Comparison of ENCODE assay signal across 24 mouse cellular contexts in the genomic region with DNA sequence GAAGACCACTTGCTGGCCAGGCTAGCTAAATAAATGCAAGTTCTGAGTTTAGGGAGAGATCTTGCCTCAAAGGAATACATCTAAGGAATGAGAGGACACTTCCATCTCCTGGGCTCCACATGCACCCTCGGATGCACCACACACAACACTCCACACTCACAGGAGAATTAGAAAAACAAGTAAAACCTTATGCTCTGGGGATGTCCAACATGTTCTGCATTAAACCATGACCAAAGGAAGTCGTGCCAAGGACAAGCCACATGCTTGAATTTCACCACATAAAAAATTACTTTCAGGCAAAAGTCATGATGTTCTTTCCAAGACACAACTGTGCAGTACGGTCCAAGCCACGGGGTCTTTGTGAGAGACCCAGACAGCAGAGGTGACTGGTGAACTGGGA. TPM values are rescaled to one million over a fixed set of nuclear protein-coding genes. Genes with fewer than 3 reads are reported as not detected.
DNase-seq lines count a peak whose midpoint lies in the region; ATAC-seq and TF ChIP-seq lines count a peak whose summit lies in the region.
"Had no signal": no experiment of that assay in that cellular context is flagged by ENCODE, and none has a peak within 500 bp of the region (broad histone marks: within the 10 kb centered on the region; RNA-seq: fewer than 3 reads in every experiment).

No protein-coding gene starts in this region.

- H3K4me3 ChIP-seq in heart, embryonic 13.5 days, result no peak overlapping the region
- H3K4me3 ChIP-seq in heart, embryonic 11.5 days (ENCODE audit: low read depth, low read length), result no peak overlapping the region
- peak overlapping the region; percentile 10; the same call in 1 of the 2 replicates for H3K4me3 ChIP-seq in E14TG2a.4 (replicated peaks; ENCODE audit: low read length)
- no peak overlapping the region for H3K4me3 ChIP-seq in liver, embryonic 15.5 days (replicated peaks)
- no peak overlapping the region for H3K4me3 ChIP-seq in hindbrain, postnatal 0 days (ENCODE audit: low read length)
- H3K4me3 ChIP-seq: heart, embryonic 15.5 days; hindbrain, embryonic 15.5 days; kidney, embryonic 15.5 days; left cerebral cortex, adult 2 months had no signal

- no peaks in the 10 kb centered on the region for H3K9me3 ChIP-seq in heart, embryonic 13.5 days
- no peaks in the 10 kb centered on the region for H3K9me3 ChIP-seq in heart, embryonic 11.5 days (replicated peaks; ENCODE audit: control insufficient read depth, low read length)
- peaks cover 2% of the 10 kb centered on the region; the same call in 1 of the 2 replicates for H3K9me3 ChIP-seq in E14TG2a.4 (ENCODE audit: low read length)
- no peaks in the 10 kb centered on the region for H3K9me3 ChIP-seq in liver, embryonic 15.5 days (replicated peaks)
- H3K9me3 ChIP-seq in hindbrain, postnatal 0 days (ENCODE audit: low read length), result no peaks in the 10 kb centered on the region
- H3K9me3 ChIP-seq: heart, embryonic 15.5 days; hindbrain, embryonic 15.5 days; kidney, embryonic 15.5 days had no signal

- peaks cover 21% of the 10 kb centered on the region for H3K4me1 ChIP-seq in heart, embryonic 13.5 days
- peaks cover 7% of the 10 kb centered on the region; the same call in 1 of the 2 replicates for H3K4me1 ChIP-seq in heart, embryonic 11.5 days (ENCODE audit: control insufficient read depth, insufficient read depth, low read length)
- H3K4me1 ChIP-seq in E14TG2a.4 (replicated peaks; ENCODE audit: low read depth, low read length), result peaks cover 34% of the 10 kb centered on the region
- H3K4me1 ChIP-seq in liver, embryonic 15.5 days (replicated peaks), result peaks cover 8% of the 10 kb centered on the region
- H3K4me1 ChIP-seq in hindbrain, postnatal 0 days (ENCODE audit: insufficient read depth, low read length), result no peaks in the 10 kb centered on the region
- H3K4me1 ChIP-seq: hindbrain, embryonic 15.5 days had no signal

- H3K36me3 ChIP-seq in heart, embryonic 13.5 days, result no peaks in the 10 kb centered on the region
- H3K36me3 ChIP-seq in heart, embryonic 11.5 days (ENCODE audit: control insufficient read depth, insufficient read depth, low read length), result no peaks in the 10 kb centered on the region
- no peaks in the 10 kb centered on the region for H3K36me3 ChIP-seq in E14TG2a.4 (ENCODE audit: insufficient read depth, low read length)
- no peaks in the 10 kb centered on the region for H3K36me3 ChIP-seq in liver, embryonic 15.5 days (replicated peaks)
- H3K36me3 ChIP-seq in hindbrain, postnatal 0 days (ENCODE audit: insufficient read depth, low read length), result no peaks in the 10 kb centered on the region
- H3K36me3 ChIP-seq: heart, embryonic 15.5 days; hindbrain, embryonic 15.5 days; kidney, embryonic 15.5 days had no signal

- DNase-seq in hindbrain, postnatal 0 days (ENCODE audit: low spot score), result no peak
- DNase-seq in adrenal gland, postnatal 25 days, result no peak
- DNase-seq: cerebellum, adult 11-12 months; cerebellum, adult 9-11 months; gastrocnemius, postnatal 14 days; heart, adult 18-20 months; heart, postnatal 4 days; kidney, adult 18-20 months; kidney, postnatal 25 days; lung, embryonic 14.5 days; lung, postnatal 14 days; midbrain, embryonic 14.5 days; right cerebral cortex, postnatal 14 days had no signal

- H3K9ac ChIP-seq in heart, embryonic 13.5 days, result no peak overlapping the region
- H3K9ac ChIP-seq in heart, embryonic 11.5 days (ENCODE audit: low read depth, low read length), result no peak overlapping the region
- H3K9ac ChIP-seq in liver, embryonic 15.5 days, result no peak overlapping the region
- no peak overlapping the region for H3K9ac ChIP-seq in hindbrain, postnatal 0 days (replicated peaks; ENCODE audit: low read length)
- H3K9ac ChIP-seq: heart, embryonic 15.5 days; hindbrain, embryonic 15.5 days; kidney, embryonic 15.5 days; lung, embryonic 14.5 days had no signal

- peak overlapping the region; percentile 21 for H3K4me2 ChIP-seq in heart, embryonic 13.5 days
- no peak overlapping the region for H3K4me2 ChIP-seq in heart, embryonic 11.5 days
- peak overlapping the region; percentile 29; the same call in 1 of the 2 replicates for H3K4me2 ChIP-seq in liver, embryonic 15.5 days
- no peak overlapping the region for H3K4me2 ChIP-seq in hindbrain, postnatal 0 days (ENCODE audit: low read depth, low read length)
- H3K4me2 ChIP-seq: heart, embryonic 15.5 days; hindbrain, embryonic 15.5 days; kidney, embryonic 15.5 days; lung, embryonic 14.5 days had no signal

- no peak overlapping the region for H3K27ac ChIP-seq in heart, embryonic 13.5 days (replicated peaks)
- no peak overlapping the region for H3K27ac ChIP-seq in heart, embryonic 11.5 days (ENCODE audit: low read depth, low read length)
- H3K27ac ChIP-seq in liver, embryonic 15.5 days (replicated peaks), result no peak overlapping the region
- no peak overlapping the region for H3K27ac ChIP-seq in hindbrain, postnatal 0 days
- H3K27ac ChIP-seq: heart, embryonic 15.5 days; hindbrain, embryonic 15.5 days; kidney, embryonic 15.5 days; left cerebral cortex, adult 2 months had no signal

- no peak for TF ChIP-seq CTCF in E14TG2a.4 (conservative IDR thresholded peaks at IDR 0.05; ENCODE audit: low read length)
- no peak for TF ChIP-seq CTCF in hindbrain, postnatal 0 days (IDR thresholded peaks at IDR 0.05; ENCODE audit: low read depth)

- WGBS in heart, embryonic 13.5 days, result 77% methylated on average over 4 of the region's 4 CpGs
- WGBS in heart, embryonic 11.5 days (ENCODE audit: insufficient replicate concordance), result 75% methylated on average over 4 of the region's 4 CpGs
- 47% methylated on average over 4 of the region's 4 CpGs for WGBS in liver, embryonic 15.5 days (ENCODE audit: insufficient replicate concordance)
- 85% methylated on average over 4 of the region's 4 CpGs for WGBS in hindbrain, postnatal 0 days

- no peak for ATAC-seq in heart, embryonic 13.5 days (ENCODE audit: extremely low read depth, insufficient number of reproducible peaks, low FRiP score, low TSS enrichment)
- no peak for ATAC-seq in heart, embryonic 11.5 days (replicated peaks; ENCODE audit: insufficient number of reproducible peaks, low FRiP score, low TSS enrichment)
- peak; percentile 2; the same call in 1 of the 2 replicates for ATAC-seq in granulocyte monocyte progenitor cell, adult 5-6 weeks (replicated peaks; ENCODE audit: poor library complexity, severe bottlenecking)
- no peak for ATAC-seq in liver, embryonic 15.5 days (ENCODE audit: insufficient read depth)
- ATAC-seq in hindbrain, postnatal 0 days, result no peak
- ATAC-seq: CD4-positive, CD25-positive, alpha-beta regulatory T cell, adult 4 months; forebrain, embryonic 14.5 days had no signal

- H3K27me3 ChIP-seq in heart, embryonic 13.5 days (replicated peaks), result no peaks in the 10 kb centered on the region
- H3K27me3 ChIP-seq in heart, embryonic 11.5 days (ENCODE audit: control insufficient read depth, insufficient read depth, low read length), result no peaks in the 10 kb centered on the region
- no peaks in the 10 kb centered on the region for H3K27me3 ChIP-seq in E14TG2a.4 (ENCODE audit: insufficient read depth, low read length)
- no peaks in the 10 kb centered on the region for H3K27me3 ChIP-seq in liver, embryonic 15.5 days
- H3K27me3 ChIP-seq in hindbrain, postnatal 0 days (ENCODE audit: insufficient read depth, low read length), result no peaks in the 10 kb centered on the region
- H3K27me3 ChIP-seq: heart, embryonic 15.5 days; hindbrain, embryonic 15.5 days; kidney, embryonic 15.5 days had no signal

RNA-seq across cellular contexts. Expression of a gene that starts 36.5 kb away (rescaled TPM):
- 20.7 and 21.0 TPM in 2 replicates for polyA plus RNA-seq in heart, embryonic 13.5 days (2015; fragmentation: Nextera tagmentation; extraction: Ambion mirVana)
- 29.3 and 29.8 TPM in 2 replicates for polyA plus RNA-seq in heart, embryonic 11.5 days (2014; fragmentation: Nextera tagmentation; extraction: Ambion mirVana)
- total RNA-seq in granulocyte monocyte progenitor cell, adult 5-6 weeks (2014; fragmentation: Nextera tagmentation), result 33.8 and 43.3 TPM in 2 replicates
- total RNA-seq in granulocyte monocyte progenitor cell, adult 5-6 weeks (2017), result 40.8 and 49.2 TPM in 2 replicates
- 13.5 and 16.7 TPM in 2 replicates for polyA plus RNA-seq in liver, embryonic 15.5 days (2015; fragmentation: Nextera tagmentation; extraction: Ambion mirVana)
- total RNA-seq in hindbrain, postnatal 0 days (2014; rRNA removed), result 12.5 and 19.0 TPM in 2 replicates
- 36.7 and 38.3 TPM in 2 replicates for polyA plus RNA-seq in hindbrain, postnatal 0 days (2015; fragmentation: Nextera tagmentation; extraction: Ambion mirVana)
- total RNA-seq in adrenal gland, postnatal 25 days (2021), result 37.9 and 47.1 TPM in 2 replicates

RNA-seq across cellular contexts. Expression of a gene that starts 41.3 kb away (rescaled TPM):
- polyA plus RNA-seq in heart, embryonic 13.5 days (2015; fragmentation: Nextera tagmentation; extraction: Ambion mirVana), result 24.8 and 27.1 TPM in 2 replicates
- 22.9 and 25.7 TPM in 2 replicates for polyA plus RNA-seq in heart, embryonic 11.5 days (2014; fragmentation: Nextera tagmentation; extraction: Ambion mirVana)
- 51.9 and 58.5 TPM in 2 replicates for total RNA-seq in granulocyte monocyte progenitor cell, adult 5-6 weeks (2014; fragmentation: Nextera tagmentation)
- total RNA-seq in granulocyte monocyte progenitor cell, adult 5-6 weeks (2017), result 38.4 and 39.0 TPM in 2 replicates
- polyA plus RNA-seq in liver, embryonic 15.5 days (2015; fragmentation: Nextera tagmentation; extraction: Ambion mirVana), result 12.3 and 15.1 TPM in 2 replicates
- total RNA-seq in hindbrain, postnatal 0 days (2014; rRNA removed), result 42.6 and 58.0 TPM in 2 replicates
- 19.3 and 20.7 TPM in 2 replicates for polyA plus RNA-seq in hindbrain, postnatal 0 days (2015; fragmentation: Nextera tagmentation; extraction: Ambion mirVana)
- 35.5 and 44.8 TPM in 2 replicates for total RNA-seq in adrenal gland, postnatal 25 days (2021)

RNA-seq across cellular contexts. Expression of a gene that starts 43.7 kb away (rescaled TPM):
- 51.4 and 55.3 TPM in 2 replicates for polyA plus RNA-seq in heart, embryonic 13.5 days (2015; fragmentation: Nextera tagmentation; extraction: Ambion mirVana)
- 60.3 and 63.1 TPM in 2 replicates for polyA plus RNA-seq in heart, embryonic 11.5 days (2014; fragmentation: Nextera tagmentation; extraction: Ambion mirVana)
- 100 and 126 TPM in 2 replicates for total RNA-seq in granulocyte monocyte progenitor cell, adult 5-6 weeks (2014; fragmentation: Nextera tagmentation)
- total RNA-seq in granulocyte monocyte progenitor cell, adult 5-6 weeks (2017), result 64.6 and 66.0 TPM in 2 replicates
- polyA plus RNA-seq in liver, embryonic 15.5 days (2015; fragmentation: Nextera tagmentation; extraction: Ambion mirVana), result 22.1 and 23.7 TPM in 2 replicates
- total RNA-seq in hindbrain, postnatal 0 days (2014; rRNA removed), result 108 and 127 TPM in 2 replicates
- polyA plus RNA-seq in hindbrain, postnatal 0 days (2015; fragmentation: Nextera tagmentation; extraction: Ambion mirVana), result 62.6 and 66.2 TPM in 2 replicates
- 76.1 and 77.4 TPM in 2 replicates for total RNA-seq in adrenal gland, postnatal 25 days (2021)

Comparison
In these comparisons a context has a peak if more than half of its experiments do, and no peak if none do; other contexts are left out.
1. H3K4me2 ChIP-seq: peak in heart, embryonic 13.5 days (single experiment) and liver, embryonic 15.5 days (single experiment); none in heart, embryonic 11.5 days (single experiment) and hindbrain, postnatal 0 days (single experiment).